Mouse (Mus musculus) intestine, embryonic 15.5 days (tissue): Measurements from ENCODE around the gene Spaca3. TPM values are rescaled to one million over a fixed set of nuclear protein-coding genes. Genes with fewer than 3 reads are reported as not detected.

ENCODE experiments used
- ATAC-seq: fragments of 200-750 bp; cut with Nextera tagmentation; 2 replicates; pipeline ENCODE4 v1.8.0; 2017; ENCODE audit warnings: moderate TSS enrichment, moderate library complexity
- H3K27ac ChIP-seq: fragments of 300-500 bp; sonication (generic); 2 replicates; pipeline ENCODE4 v1.5.1; 2015; ENCODE audit warnings: mild to moderate bottlenecking, inconsistent platforms
- H3K27me3 ChIP-seq: fragments of 300-500 bp; sonication (generic); replicated peaks from 2 replicates; pipeline ENCODE4 v1.6.1; 2015; ENCODE audit warnings: inconsistent platforms
- H3K36me3 ChIP-seq: fragments of 300-500 bp; sonication (generic); 2 replicates; pipeline ENCODE4 v1.6.1; 2015; ENCODE audit warnings: inconsistent platforms
- H3K4me1 ChIP-seq: fragments of 300-500 bp; sonication (generic); replicated peaks from 2 replicates; pipeline ENCODE4 v1.6.1; 2015; ENCODE audit warnings: inconsistent platforms
- H3K4me2 ChIP-seq: fragments of 300-500 bp; sonication (generic); replicated peaks from 2 replicates; pipeline ENCODE4 v1.6.1; 2015; ENCODE audit warnings: mild to moderate bottlenecking, inconsistent platforms
- H3K4me3 ChIP-seq: fragments of 300-500 bp; sonication (generic); replicated peaks from 2 replicates; pipeline ENCODE4 v1.5.1; 2015; ENCODE audit warnings: inconsistent platforms
- H3K9ac ChIP-seq: fragments of 300-500 bp; sonication (generic); 2 replicates; pipeline ENCODE4 v1.6.1; 2015; ENCODE audit warnings: inconsistent platforms
- H3K9me3 ChIP-seq: fragments of 300-500 bp; sonication (generic); 2 replicates; pipeline ENCODE4 v1.6.1; 2016; ENCODE audit warnings: inconsistent platforms
- WGBS: fragments of 180-500 bp; shearing (Covaris S2); methylation state at CpG from one replicate; pipeline ENCODE4 v1.1.7; 2015; 5-methylcytosine and 5-hydroxymethylcytosine counted together
- polyA plus RNA-seq: library from polyadenylated mRNA; unstranded; fragments of >200 nt; fragmentation: Nextera tagmentation; extraction: Ambion mirVana; gene quantifications from 2 replicates; pipeline ENCODE4 v1.2.1, GENCODE M21; 2015

Gene Spaca3
- polyA plus RNA-seq, 1 experiment from 2014 or later: not detected

- peak; percentile 73 for ATAC-seq
- H3K27ac ChIP-seq: no peak overlapping the region
Measured at GRCm38 (mm10) chr11:80872509-80873474, 14.6 kb downstream of the Spaca3 start.

GRCm38 (mm10) chr11:80877131-80877651 is 19.0 kb downstream of the Spaca3 start:
- WGBS: 59% methylated on average over 11 of the region's 11 CpGs
- Histone ChIP-seq H3K4me1 (no peaks in the 10 kb centered on the region), H3K27ac (no peak overlapping the region)

More at GRCm38 (mm10) chr11:80872509-80873474, 14.6 kb downstream of the Spaca3 start:
- no peaks in the 10 kb centered on the region for H3K27me3 ChIP-seq
- H3K9me3 ChIP-seq: no peaks in the 10 kb centered on the region
- H3K4me3 ChIP-seq: no peak overlapping the region
- no peaks in the 10 kb centered on the region for H3K36me3 ChIP-seq
- H3K4me1 ChIP-seq: no peaks in the 10 kb centered on the region
- no peak overlapping the region for H3K4me2 ChIP-seq
- no peak overlapping the region for H3K9ac ChIP-seq
- 61% methylated on average over 17 of the region's 17 CpGs for WGBS

GRCm38 (mm10) chr11:80878026-80878425 is 19.9 kb downstream of the Spaca3 start:
- H3K27me3 ChIP-seq: no peaks in the 10 kb centered on the region
- no peaks in the 10 kb centered on the region for H3K4me1 ChIP-seq
- 79% methylated on average over 2 of the region's 2 CpGs for WGBS
- no peak for ATAC-seq
- no peaks in the 10 kb centered on the region for H3K9me3 ChIP-seq
- H3K4me2 ChIP-seq: no peak overlapping the region
- H3K27ac ChIP-seq: no peak overlapping the region
- no peak overlapping the region for H3K4me3 ChIP-seq
- no peaks in the 10 kb centered on the region for H3K36me3 ChIP-seq
- no peak overlapping the region for H3K9ac ChIP-seq

More at GRCm38 (mm10) chr11:80877131-80877651, 19.0 kb downstream of the Spaca3 start:
- Histone ChIP-seq H3K36me3 (no peaks in the 10 kb centered on the region), H3K9ac (no peak overlapping the region), H3K4me2 (no peak overlapping the region), H3K9me3 (no peaks in the 10 kb centered on the region), H3K4me3 (no peak overlapping the region), H3K27me3 (no peaks in the 10 kb centered on the region)
- no peak for ATAC-seq

GRCm38 (mm10) chr11:80882229-80882810 is 24.2 kb downstream of the Spaca3 start:
- Histone ChIP-seq H3K9me3 (no peaks in the 10 kb centered on the region), H3K4me1 (no peaks in the 10 kb centered on the region), H3K36me3 (no peaks in the 10 kb centered on the region), H3K4me2 (no peak overlapping the region), H3K27ac (no peak overlapping the region), H3K4me3 (no peak overlapping the region), H3K27me3 (no peaks in the 10 kb centered on the region), H3K9ac (no peak overlapping the region)
- ATAC-seq: no peak
- WGBS: 82% methylated on average over 7 of the region's 7 CpGs

- H3K27me3 ChIP-seq: no peaks in the 10 kb centered on the region
- ATAC-seq: no peak
- no peak overlapping the region for H3K4me3 ChIP-seq
- no peak overlapping the region for H3K27ac ChIP-seq
- WGBS: 80% methylated on average over 6 of the region's 6 CpGs
- no peaks in the 10 kb centered on the region for H3K36me3 ChIP-seq
- no peak overlapping the region for H3K4me2 ChIP-seq
- no peaks in the 10 kb centered on the region for H3K4me1 ChIP-seq
- no peak overlapping the region for H3K9ac ChIP-seq
- H3K9me3 ChIP-seq: no peaks in the 10 kb centered on the region
Measured at GRCm38 (mm10) chr11:80884521-80885231, 26.5 kb downstream of the Spaca3 start.

GRCm38 (mm10) chr11:80886365-80886764 is 28.2 kb downstream of the Spaca3 start:
- no peaks in the 10 kb centered on the region for H3K36me3 ChIP-seq
- no peak overlapping the region for H3K4me3 ChIP-seq
- H3K9ac ChIP-seq: no peak overlapping the region
- no peaks in the 10 kb centered on the region for H3K9me3 ChIP-seq
- no peaks in the 10 kb centered on the region for H3K4me1 ChIP-seq
- H3K27ac ChIP-seq: no peak overlapping the region
- no peak overlapping the region for H3K4me2 ChIP-seq
- H3K27me3 ChIP-seq: no peaks in the 10 kb centered on the region
- ATAC-seq: no peak
- WGBS: 73% methylated on average over 7 of the region's 7 CpGs

- Histone ChIP-seq H3K9me3 (no peaks in the 10 kb centered on the region), H3K4me2 (no peak overlapping the region), H3K27me3 (0 out of 2 replicates have a peak, but pooled peaks cover 2% of the 10 kb centered on the region), H3K27ac (no peak overlapping the region), H3K36me3 (no peaks in the 10 kb centered on the region), H3K4me1 (no peaks in the 10 kb centered on the region), H3K9ac (no peak overlapping the region), H3K4me3 (no peak overlapping the region)
- no peak for ATAC-seq
- 78% methylated on average over 3 of the region's 3 CpGs for WGBS
Measured at GRCm38 (mm10) chr11:80887021-80887420, 28.9 kb downstream of the Spaca3 start.

GRCm38 (mm10) chr11:80889336-80890063 is 31.3 kb downstream of the Spaca3 start:
- WGBS: 17% methylated on average over 7 of the region's 7 CpGs
- ATAC-seq: no peak
- Histone ChIP-seq H3K9ac (no peak overlapping the region), H3K4me1 (no peaks in the 10 kb centered on the region), H3K4me3 (no peak overlapping the region), H3K9me3 (no peaks in the 10 kb centered on the region), H3K36me3 (no peaks in the 10 kb centered on the region), H3K4me2 (no peak overlapping the region), H3K27me3 (0 out of 2 replicates have a peak, but pooled peaks cover 4% of the 10 kb centered on the region), H3K27ac (no peak overlapping the region)

GRCm38 (mm10) chr11:80895853-80896252 is 37.7 kb downstream of the Spaca3 start:
- Histone ChIP-seq H3K9ac (no peak overlapping the region), H3K4me3 (no peak overlapping the region), H3K27me3 (0 out of 2 replicates have a peak, but pooled peaks cover 4% of the 10 kb centered on the region), H3K9me3 (no peaks in the 10 kb centered on the region), H3K36me3 (no peaks in the 10 kb centered on the region), H3K27ac (no peak overlapping the region), H3K4me2 (no peak overlapping the region), H3K4me1 (no peaks in the 10 kb centered on the region)
- WGBS: 84% methylated on average over 3 of the region's 3 CpGs
- no peak for ATAC-seq

GRCm38 (mm10) chr11:80900555-80900954 is 42.4 kb downstream of the Spaca3 start:
- Histone ChIP-seq H3K4me1 (no peaks in the 10 kb centered on the region), H3K4me2 (no peak overlapping the region), H3K4me3 (no peak overlapping the region), H3K9me3 (no peaks in the 10 kb centered on the region), H3K36me3 (no peaks in the 10 kb centered on the region), H3K27me3 (no peaks in the 10 kb centered on the region), H3K27ac (no peak overlapping the region), H3K9ac (no peak overlapping the region)
- no peak for ATAC-seq
- 81% methylated on average over 4 of the region's 4 CpGs for WGBS

GRCm38 (mm10) chr11:80902664-80903063 is 44.5 kb downstream of the Spaca3 start:
- no peak overlapping the region for H3K4me2 ChIP-seq
- no peaks in the 10 kb centered on the region for H3K4me1 ChIP-seq
- WGBS: 58% methylated on average over 7 of the region's 7 CpGs
- H3K36me3 ChIP-seq: no peaks in the 10 kb centered on the region
- no peak for ATAC-seq
- H3K9ac ChIP-seq: no peak overlapping the region
- no peak overlapping the region for H3K27ac ChIP-seq
- H3K9me3 ChIP-seq: no peaks in the 10 kb centered on the region
- no peaks in the 10 kb centered on the region for H3K27me3 ChIP-seq
- no peak overlapping the region for H3K4me3 ChIP-seq
